Mouse (Mus musculus) heart, adult 2 months (tissue): ENCODE data around the gene Mapre3.

Source experiments
- CTCF ChIP-seq: fragments of 200-600 bp; IDR thresholded peaks from 2 replicates; pipeline ENCODE4 v1.8.1; 2022; ENCODE audit warnings: antibody characterized with exemption, mild to moderate bottlenecking, moderate library complexity
- POLR2A ChIP-seq: fragments of 200-500 bp; IDR thresholded peaks from 2 replicates; pipeline ENCODE4 v1.6.1; 2011; ENCODE audit warnings: mild to moderate bottlenecking, low read depth, low read length, control low read depth; ENCODE audit not compliant: insufficient read depth

- no peak for TF ChIP-seq POLR2A
- TF ChIP-seq CTCF = no peak
These were observed 24.4 kb upstream of the Mapre3 start for GRCm38 (mm10) chr5:30790047-30790446.
